Mouse (Mus musculus) midbrain, embryonic 14.5 days (tissue): ENCODE measurements at regions not wholly inside any gene's neighbourhood (a gene's known extent, or its start where the extent isn't known, plus 50 kb on each side); places are given as distances from the start of the nearest gene placed in this dataset.
A peak's percentile ranks its signal among the peaks of the same experiment; 100 is the strongest.

Source experiments
- ATAC-seq: fragments of 200-750 bp; cut with Nextera tagmentation; 2 replicates; pipeline ENCODE4 v1.8.0; 2017; ENCODE audit warnings: moderate number of reproducible peaks, moderate library complexity; ENCODE audit not compliant: low FRiP score, low TSS enrichment
- DNase-seq: peaks from one replicate; pipeline ENCODE4 v3.0.0-alpha.2; 2015
- H3K27ac ChIP-seq: fragments of 300-500 bp; sonication (generic); replicated peaks from 2 replicates; pipeline ENCODE4 v1.5.1; 2014; ENCODE audit warnings: mild to moderate bottlenecking, low read depth, low read length, moderate library complexity
- H3K27me3 ChIP-seq: fragments of 300-500 bp; sonication (generic); 2 replicates; pipeline ENCODE4 v1.6.1; 2014; ENCODE audit warnings: low read length, control low read depth, mixed read lengths; ENCODE audit not compliant: control insufficient read depth, insufficient read depth
- H3K36me3 ChIP-seq: fragments of 300-500 bp; sonication (generic); 2 replicates; pipeline ENCODE4 v1.6.1; 2014; ENCODE audit warnings: low read length, control low read depth; ENCODE audit not compliant: control insufficient read depth, insufficient read depth
- H3K4me1 ChIP-seq: fragments of 300-500 bp; sonication (generic); 2 replicates; pipeline ENCODE4 v1.6.1; 2014; ENCODE audit warnings: mild to moderate bottlenecking, antibody characterized with exemption, low read length, control low read depth; ENCODE audit not compliant: control insufficient read depth, insufficient read depth
- H3K4me2 ChIP-seq: fragments of 300-500 bp; sonication (generic); 2 replicates; pipeline ENCODE4 v1.6.1; 2014; ENCODE audit warnings: mild to moderate bottlenecking, low read length, moderate library complexity
- H3K4me3 ChIP-seq: fragments of 300-500 bp; sonication (generic); replicated peaks from 2 replicates; pipeline ENCODE4 v1.5.1; 2014; ENCODE audit warnings: low read depth, low read length
- H3K9ac ChIP-seq: fragments of 300-500 bp; sonication (generic); replicated peaks from 2 replicates; pipeline ENCODE4 v1.6.1; 2014; ENCODE audit warnings: mild to moderate bottlenecking, low read length, moderate library complexity
- H3K9me3 ChIP-seq: fragments of 300-500 bp; sonication (generic); 2 replicates; pipeline ENCODE4 v1.6.1; 2016; ENCODE audit warnings: low read length, control low read depth, mixed read lengths; ENCODE audit not compliant: control insufficient read depth
- WGBS: fragments of 180-500 bp; shearing (Covaris S2); extraction: QIAGEN DNeasy Blood & Tissue Kit; methylation state at CpG from one replicate; pipeline ENCODE4 v1.1.7; 2014; 5-methylcytosine and 5-hydroxymethylcytosine counted together

DNA sequence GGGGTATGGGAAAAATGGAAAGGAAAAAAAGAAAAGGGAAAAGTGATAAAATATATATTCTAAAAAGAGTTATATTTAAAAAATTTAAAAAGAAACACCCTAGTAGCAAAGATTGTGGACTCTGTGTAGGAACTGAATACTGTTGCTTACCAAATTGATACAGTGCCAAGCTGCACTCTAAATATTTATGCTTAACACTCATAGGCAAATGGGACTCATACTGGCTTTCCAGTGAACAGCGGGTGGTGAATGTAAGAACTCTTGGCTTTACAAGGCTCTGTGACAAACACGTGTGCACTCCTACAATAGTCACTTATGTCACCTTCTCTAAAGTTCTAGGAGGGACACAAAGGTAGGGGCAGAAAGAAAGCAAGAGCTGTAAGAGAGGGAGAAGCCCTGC is 1320.8 kb downstream of the Gsdmc2 start:
- 65% methylated on average over 2 of the region's 2 CpGs for WGBS
- ATAC-seq (no peak), DNase-seq (no peak)
- no peak overlapping the region for H3K4me3 ChIP-seq
- H3K9ac ChIP-seq, result no peak overlapping the region
- no peaks in the 10 kb centered on the region for H3K9me3 ChIP-seq
- H3K27me3 ChIP-seq, result no peaks in the 10 kb centered on the region
- H3K36me3 ChIP-seq, result no peaks in the 10 kb centered on the region
- H3K4me2 ChIP-seq, result no peak overlapping the region
- no peaks in the 10 kb centered on the region for H3K4me1 ChIP-seq
- H3K27ac ChIP-seq, result no peak overlapping the region

DNA sequence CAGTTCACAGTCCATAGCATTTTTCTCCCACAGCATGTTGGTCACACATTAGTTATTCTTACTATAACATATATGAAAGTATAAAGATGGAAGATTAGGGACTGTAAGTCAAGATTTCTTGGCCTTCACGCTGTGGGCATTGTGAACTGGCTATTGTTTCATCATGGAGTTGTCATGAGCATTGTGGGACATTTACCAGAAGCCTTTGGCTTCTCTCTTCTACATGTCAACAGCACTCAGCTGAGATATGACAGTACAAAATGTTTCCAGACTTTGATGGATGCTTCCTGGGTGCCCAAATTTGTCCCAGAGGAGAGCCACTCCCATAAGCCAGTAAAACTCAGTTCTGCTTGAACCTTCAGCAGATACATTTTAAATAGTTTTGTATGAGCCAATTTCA is 1331.5 kb downstream of the Gsdmc2 start:
- WGBS, result 78% methylated on average over 1 of the region's 1 CpGs
- Histone ChIP-seq H3K36me3 (no peaks in the 10 kb centered on the region), H3K27me3 (no peaks in the 10 kb centered on the region), H3K4me2 (no peak overlapping the region), H3K27ac (no peak overlapping the region), H3K4me1 (no peaks in the 10 kb centered on the region), H3K4me3 (no peak overlapping the region), H3K9me3 (no peaks in the 10 kb centered on the region), H3K9ac (no peak overlapping the region)
- DNase-seq (no peak), ATAC-seq (no peak)

DNA sequence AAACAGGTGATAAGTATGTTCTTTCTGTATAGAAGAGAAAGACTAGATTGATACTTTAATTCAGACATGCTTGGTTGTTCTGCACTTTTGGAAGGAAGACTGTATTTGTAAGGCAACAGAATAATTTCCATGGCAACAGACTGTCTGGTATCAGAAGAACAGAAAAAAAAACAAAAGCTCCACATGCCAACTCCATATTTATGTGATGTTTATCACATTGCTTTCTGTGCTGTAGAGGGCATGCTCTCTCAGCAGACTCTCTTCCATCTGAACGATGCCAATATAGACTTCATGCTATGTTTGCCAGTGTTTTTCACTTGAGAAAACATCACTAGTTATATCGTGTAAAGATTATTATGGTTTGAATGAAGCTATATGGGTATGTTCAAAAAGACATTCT is 1333.5 kb downstream of the Gsdmc2 start:
- 88% methylated on average over 2 of the region's 2 CpGs for WGBS
- Histone ChIP-seq H3K4me3 (no peak overlapping the region), H3K4me2 (no peak overlapping the region), H3K9ac (no peak overlapping the region), H3K4me1 (no peaks in the 10 kb centered on the region), H3K9me3 (no peaks in the 10 kb centered on the region), H3K27me3 (no peaks in the 10 kb centered on the region), H3K36me3 (no peaks in the 10 kb centered on the region), H3K27ac (no peak overlapping the region)
- DNase-seq, result no peak
- ATAC-seq, result no peak

DNA sequence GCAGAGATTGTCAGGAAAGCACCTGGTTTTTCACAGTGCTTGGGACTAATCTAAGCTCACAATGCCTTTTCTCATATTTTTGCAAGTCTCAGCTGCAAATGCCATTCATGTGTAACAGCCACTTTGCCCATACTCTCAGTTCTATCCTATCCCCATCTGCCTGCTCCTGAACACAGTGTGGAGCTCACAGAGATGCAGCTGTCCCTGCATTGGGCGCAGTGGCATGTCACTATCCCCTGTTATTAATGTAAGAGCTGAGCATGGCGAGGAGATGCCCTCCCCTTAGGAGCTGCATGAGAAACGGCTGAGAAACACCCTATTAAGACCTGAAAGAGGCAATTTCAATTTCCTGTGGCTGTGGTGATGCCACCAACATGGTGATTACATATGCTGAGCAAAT is 1341.1 kb downstream of the Gsdmc2 start:
- no peak for ATAC-seq

DNA sequence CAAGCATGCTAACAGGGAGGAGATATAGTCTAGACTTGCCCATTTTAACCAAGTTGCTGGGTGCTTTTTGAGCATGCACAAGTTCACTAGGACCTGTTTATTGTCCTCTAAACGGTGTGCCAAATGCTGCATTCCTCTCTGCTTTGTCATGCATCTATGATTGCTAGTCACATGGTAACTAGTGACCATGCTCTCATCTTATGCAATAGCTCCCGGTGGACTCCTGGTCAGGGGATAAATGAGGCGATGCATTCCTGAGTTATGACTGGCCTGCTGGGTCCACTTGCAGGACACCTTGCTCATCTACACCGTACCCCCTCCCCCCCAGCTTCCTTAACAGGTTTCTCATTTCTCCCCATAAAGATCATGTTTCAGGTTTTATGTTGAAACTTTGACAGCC is 1344.0 kb downstream of the Gsdmc2 start:
- Histone ChIP-seq H3K9me3 (no peaks in the 10 kb centered on the region), H3K4me2 (no peak overlapping the region), H3K9ac (no peak overlapping the region), H3K36me3 (no peaks in the 10 kb centered on the region), H3K27ac (no peak overlapping the region), H3K4me1 (peaks cover 5% of the 10 kb centered on the region; the same call in 1 of the 2 replicates), H3K27me3 (no peaks in the 10 kb centered on the region), H3K4me3 (no peak overlapping the region)
- ATAC-seq (no peak), DNase-seq (no peak)
- WGBS, result 85% methylated on average over 4 of the region's 4 CpGs

More for the DNA sequence above, 1341.1 kb downstream of the Gsdmc2 start:
- WGBS, result 73% methylated on average over 3 of the region's 3 CpGs
- no peak overlapping the region for H3K4me3 ChIP-seq
- no peak overlapping the region for H3K9ac ChIP-seq
- no peaks in the 10 kb centered on the region for H3K4me1 ChIP-seq
- H3K4me2 ChIP-seq, result no peak overlapping the region
- H3K9me3 ChIP-seq, result no peaks in the 10 kb centered on the region
- H3K36me3 ChIP-seq, result no peaks in the 10 kb centered on the region
- H3K27ac ChIP-seq, result no peak overlapping the region
- H3K27me3 ChIP-seq, result no peaks in the 10 kb centered on the region
- DNase-seq, result no peak

DNA sequence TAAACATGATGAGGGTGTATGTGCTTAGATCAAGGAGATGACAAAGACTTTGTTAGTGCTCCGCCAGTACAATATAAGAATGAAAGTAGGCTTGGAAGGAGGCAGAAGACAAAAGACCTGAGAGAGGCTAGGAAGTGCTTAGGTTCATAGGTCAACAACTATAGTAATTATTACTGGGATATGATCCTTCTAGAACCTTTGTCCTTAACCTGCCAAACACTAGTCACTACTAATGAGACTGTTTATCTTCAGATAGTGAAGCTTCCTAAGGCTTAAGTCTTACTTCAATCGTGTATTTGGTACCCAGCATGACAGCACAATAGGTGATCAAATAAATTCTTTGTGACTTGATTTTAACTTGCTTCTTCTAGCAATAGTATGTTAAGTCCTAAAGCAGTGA is 1344.5 kb downstream of the Gsdmc2 start:
- Histone ChIP-seq H3K4me1 (peaks cover 5% of the 10 kb centered on the region; the same call in 1 of the 2 replicates), H3K36me3 (no peaks in the 10 kb centered on the region), H3K9me3 (no peaks in the 10 kb centered on the region), H3K9ac (no peak overlapping the region), H3K4me3 (no peak overlapping the region), H3K4me2 (no peak overlapping the region), H3K27ac (no peak overlapping the region), H3K27me3 (no peaks in the 10 kb centered on the region)
- DNase-seq, result no peak
- 79% methylated on average over 2 of the region's 2 CpGs for WGBS
- no peak for ATAC-seq

DNA sequence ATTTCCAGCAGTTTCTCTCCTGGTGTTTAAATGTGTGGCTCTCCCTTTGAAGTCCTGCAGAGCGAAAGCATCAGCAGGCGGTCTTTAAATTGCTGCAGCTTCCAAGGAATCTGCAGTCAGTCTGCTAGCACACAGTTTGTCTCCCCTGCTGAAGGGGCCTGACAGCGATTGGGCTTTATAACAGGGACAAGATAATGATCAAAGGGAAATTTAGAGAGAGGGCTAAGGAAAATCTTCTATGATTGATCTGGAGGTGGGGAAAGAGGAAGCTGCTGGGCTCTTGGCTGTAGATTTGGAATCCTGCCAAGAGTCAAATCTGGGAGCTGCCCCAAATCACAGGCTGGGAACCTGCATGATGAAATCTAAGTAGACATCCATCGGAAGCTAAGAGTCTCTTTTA is 1348.8 kb downstream of the Gsdmc2 start:
- Histone ChIP-seq H3K4me2 (no peak overlapping the region), H3K27ac (0 out of 2 replicates have a peak overlapping the region, but pooled peaks have one; percentile 4), H3K36me3 (no peaks in the 10 kb centered on the region), H3K4me1 (peaks cover 5% of the 10 kb centered on the region; the same call in 1 of the 2 replicates), H3K4me3 (no peak overlapping the region), H3K9ac (no peak overlapping the region), H3K27me3 (no peaks in the 10 kb centered on the region), H3K9me3 (no peaks in the 10 kb centered on the region)
- DNase-seq (peak; percentile 74), ATAC-seq (peak; percentile 64; the same call in 1 of the 2 replicates)
- WGBS, result 9% methylated on average over 4 of the region's 4 CpGs

DNA sequence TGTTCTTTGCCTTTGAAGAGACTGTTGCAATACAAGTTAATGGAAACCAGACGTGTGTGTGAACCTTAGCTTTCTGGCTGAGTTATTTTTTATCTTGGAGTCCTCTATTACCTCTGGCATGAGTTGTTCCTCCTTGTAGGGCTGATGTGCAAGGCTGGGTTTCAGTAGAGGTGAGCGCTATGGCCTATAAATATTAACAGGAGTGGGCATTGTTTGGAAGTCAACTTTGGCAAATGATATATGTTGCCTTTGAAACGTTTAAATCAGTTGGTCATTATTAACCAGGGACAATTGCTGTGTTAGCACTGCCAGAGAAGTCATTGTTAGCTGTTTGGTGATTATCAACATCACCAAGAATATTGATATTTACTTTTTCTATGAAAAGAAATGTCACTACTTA is 1352.6 kb downstream of the Gsdmc2 start:
- DNase-seq (no peak), ATAC-seq (no peak)
- H3K4me3 ChIP-seq, result no peak overlapping the region
- H3K4me1 ChIP-seq, result peaks cover 5% of the 10 kb centered on the region; the same call in 1 of the 2 replicates
- H3K27me3 ChIP-seq, result no peaks in the 10 kb centered on the region
- no peaks in the 10 kb centered on the region for H3K36me3 ChIP-seq
- no peak overlapping the region for H3K9ac ChIP-seq
- no peaks in the 10 kb centered on the region for H3K9me3 ChIP-seq
- H3K27ac ChIP-seq, result no peak overlapping the region
- 79% methylated on average over 3 of the region's 3 CpGs for WGBS
- H3K4me2 ChIP-seq, result no peak overlapping the region

DNA sequence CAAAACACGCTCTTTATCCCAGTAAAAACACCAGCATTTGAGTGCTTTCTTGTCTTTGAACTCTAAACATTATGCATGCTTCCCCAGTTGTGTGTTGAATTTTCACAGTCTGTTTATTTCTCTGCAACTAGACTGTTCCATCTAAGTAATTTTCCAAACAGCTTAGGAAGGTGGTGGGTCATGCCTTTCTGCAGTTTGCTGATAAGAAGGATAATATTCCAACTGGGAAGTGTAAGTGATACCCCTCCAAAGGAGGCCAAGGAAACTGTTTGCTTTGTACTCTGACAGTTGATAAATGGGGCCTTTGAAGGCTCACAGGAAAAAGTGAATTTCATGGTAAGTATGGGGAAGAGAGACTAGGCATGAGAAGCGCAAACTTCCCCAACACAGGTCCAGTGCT is 1354.4 kb downstream of the Gsdmc2 start:
- Histone ChIP-seq H3K4me3 (no peak overlapping the region), H3K4me2 (no peak overlapping the region), H3K27ac (no peak overlapping the region), H3K4me1 (no peaks in the 10 kb centered on the region), H3K27me3 (no peaks in the 10 kb centered on the region), H3K9ac (no peak overlapping the region), H3K36me3 (no peaks in the 10 kb centered on the region), H3K9me3 (no peaks in the 10 kb centered on the region)
- ATAC-seq (no peak), DNase-seq (no peak)
- 93% methylated on average over 2 of the region's 2 CpGs for WGBS
